Mouse (Mus musculus) spleen, adult 2 months (tissue): ENCODE results near the gene Ccr10.

ENCODE experiments used
- CTCF ChIP-seq: fragments of 200-500 bp; IDR thresholded peaks from 2 replicates; pipeline ENCODE4 v1.5.1; 2011; ENCODE audit warnings: mild to moderate bottlenecking, inconsistent platforms; ENCODE audit not compliant: insufficient read depth, insufficient read length, insufficient replicate concordance; ENCODE audit errors: extremely low read depth
- POLR2A ChIP-seq: fragments of 200-500 bp; IDR thresholded peaks from 2 replicates; pipeline ENCODE4 v1.6.1; 2011; ENCODE audit warnings: low read depth, low read length, inconsistent platforms

- no peak for TF ChIP-seq CTCF
- TF ChIP-seq POLR2A, result no peak
Observed at GRCm38 (mm10) chr11:101134217-101134865, 40.9 kb downstream of the Ccr10 start.
